Mouse (Mus musculus) intestine, embryonic 15.5 days (tissue): Measurements from ENCODE around the gene Ank. TPM values are rescaled to one million over a fixed set of nuclear protein-coding genes. Genes with fewer than 3 reads are reported as not detected.

Experiments
- ATAC-seq: fragments of 200-750 bp; cut with Nextera tagmentation; 2 replicates; pipeline ENCODE4 v1.8.0; 2017; ENCODE audit warnings: moderate TSS enrichment, moderate library complexity
- H3K27ac ChIP-seq: fragments of 300-500 bp; sonication (generic); 2 replicates; pipeline ENCODE4 v1.5.1; 2015; ENCODE audit warnings: mild to moderate bottlenecking, inconsistent platforms
- H3K27me3 ChIP-seq: fragments of 300-500 bp; sonication (generic); replicated peaks from 2 replicates; pipeline ENCODE4 v1.6.1; 2015; ENCODE audit warnings: inconsistent platforms
- H3K36me3 ChIP-seq: fragments of 300-500 bp; sonication (generic); 2 replicates; pipeline ENCODE4 v1.6.1; 2015; ENCODE audit warnings: inconsistent platforms
- H3K4me1 ChIP-seq: fragments of 300-500 bp; sonication (generic); replicated peaks from 2 replicates; pipeline ENCODE4 v1.6.1; 2015; ENCODE audit warnings: inconsistent platforms
- H3K4me2 ChIP-seq: fragments of 300-500 bp; sonication (generic); replicated peaks from 2 replicates; pipeline ENCODE4 v1.6.1; 2015; ENCODE audit warnings: mild to moderate bottlenecking, inconsistent platforms
- H3K4me3 ChIP-seq: fragments of 300-500 bp; sonication (generic); replicated peaks from 2 replicates; pipeline ENCODE4 v1.5.1; 2015; ENCODE audit warnings: inconsistent platforms
- H3K9ac ChIP-seq: fragments of 300-500 bp; sonication (generic); 2 replicates; pipeline ENCODE4 v1.6.1; 2015; ENCODE audit warnings: inconsistent platforms
- H3K9me3 ChIP-seq: fragments of 300-500 bp; sonication (generic); 2 replicates; pipeline ENCODE4 v1.6.1; 2016; ENCODE audit warnings: inconsistent platforms
- WGBS: fragments of 180-500 bp; shearing (Covaris S2); methylation state at CpG from one replicate; pipeline ENCODE4 v1.1.7; 2015; 5-methylcytosine and 5-hydroxymethylcytosine counted together
- polyA plus RNA-seq: library from polyadenylated mRNA; unstranded; fragments of >200 nt; fragmentation: Nextera tagmentation; extraction: Ambion mirVana; gene quantifications from 2 replicates; pipeline ENCODE4 v1.2.1, GENCODE M21; 2015

Gene Ank
- polyA plus RNA-seq, 1 experiment from 2014 or later = 15.9 TPM

GRCm38 (mm10) chr15:27490676-27491075, 24.2 kb downstream of the Ank start:
- Histone ChIP-seq H3K4me1 (peaks cover 44% of the 10 kb centered on the region), H3K36me3 (no peaks in the 10 kb centered on the region), H3K4me3 (no peak overlapping the region), H3K9me3 (no peaks in the 10 kb centered on the region), H3K27me3 (no peaks in the 10 kb centered on the region), H3K9ac (no peak overlapping the region), H3K4me2 (no peak overlapping the region), H3K27ac (no peak overlapping the region)
- WGBS = 75% methylated on average over 9 of the region's 9 CpGs
- ATAC-seq = no peak

DNA sequence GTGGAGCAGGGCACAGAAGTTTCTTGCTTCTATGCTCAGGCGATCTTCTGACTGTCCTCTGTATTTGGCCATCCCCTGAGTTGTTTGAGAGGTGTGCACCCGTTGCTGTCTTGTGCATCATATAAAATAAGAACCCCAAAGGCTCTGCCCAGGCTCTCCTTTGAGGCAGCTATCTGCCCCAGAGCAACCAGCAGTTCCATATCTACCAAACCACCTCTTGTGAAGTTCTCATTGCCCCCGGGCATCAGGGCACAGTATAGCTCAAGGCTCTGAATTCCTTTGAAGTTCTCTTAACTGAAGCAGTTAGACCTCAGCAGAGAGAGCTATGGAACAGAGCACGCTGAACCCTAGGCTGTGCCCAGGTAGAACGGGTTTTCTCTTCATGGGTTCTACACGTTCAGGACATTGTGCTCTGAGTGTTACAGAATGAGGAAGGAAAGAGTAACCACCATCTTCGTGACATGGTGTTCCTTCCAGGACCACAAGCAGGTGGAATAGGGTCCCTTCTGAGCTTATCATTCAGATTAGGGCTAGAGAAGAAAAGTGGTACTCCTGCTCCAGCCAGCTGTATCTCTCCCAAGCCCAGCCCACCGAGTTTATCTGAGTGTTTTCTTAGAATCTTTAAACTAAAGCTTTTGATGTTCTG, 25.1 kb downstream of the Ank start:
- Histone ChIP-seq H3K36me3 (no peaks in the 10 kb centered on the region), H3K9me3 (no peaks in the 10 kb centered on the region), H3K27me3 (no peaks in the 10 kb centered on the region), H3K9ac (no peak overlapping the region), H3K4me1 (peaks cover 35% of the 10 kb centered on the region), H3K4me2 (no peak overlapping the region), H3K4me3 (no peak overlapping the region), H3K27ac (no peak overlapping the region)
- no peak for ATAC-seq
- WGBS = 79% methylated on average over 8 of the region's 8 CpGs

- no peak for ATAC-seq
- Histone ChIP-seq H3K27me3 (no peaks in the 10 kb centered on the region), H3K9me3 (no peaks in the 10 kb centered on the region), H3K4me2 (no peak overlapping the region), H3K4me3 (no peak overlapping the region), H3K36me3 (no peaks in the 10 kb centered on the region), H3K9ac (no peak overlapping the region), H3K4me1 (peaks cover 32% of the 10 kb centered on the region), H3K27ac (no peak overlapping the region)
- 83% methylated on average over 10 of the region's 10 CpGs for WGBS
These were observed 25.7 kb downstream of the Ank start for GRCm38 (mm10) chr15:27492156-27492555.

- Histone ChIP-seq H3K4me2 (no peak overlapping the region), H3K27me3 (no peaks in the 10 kb centered on the region), H3K36me3 (no peaks in the 10 kb centered on the region), H3K4me3 (no peak overlapping the region), H3K27ac (no peak overlapping the region), H3K9me3 (no peaks in the 10 kb centered on the region), H3K9ac (no peak overlapping the region), H3K4me1 (peaks cover 32% of the 10 kb centered on the region)
- no peak for ATAC-seq
- 89% methylated on average over 1 of the region's 1 CpGs for WGBS
These were observed 26.3 kb downstream of the Ank start for GRCm38 (mm10) chr15:27492734-27493133.

DNA sequence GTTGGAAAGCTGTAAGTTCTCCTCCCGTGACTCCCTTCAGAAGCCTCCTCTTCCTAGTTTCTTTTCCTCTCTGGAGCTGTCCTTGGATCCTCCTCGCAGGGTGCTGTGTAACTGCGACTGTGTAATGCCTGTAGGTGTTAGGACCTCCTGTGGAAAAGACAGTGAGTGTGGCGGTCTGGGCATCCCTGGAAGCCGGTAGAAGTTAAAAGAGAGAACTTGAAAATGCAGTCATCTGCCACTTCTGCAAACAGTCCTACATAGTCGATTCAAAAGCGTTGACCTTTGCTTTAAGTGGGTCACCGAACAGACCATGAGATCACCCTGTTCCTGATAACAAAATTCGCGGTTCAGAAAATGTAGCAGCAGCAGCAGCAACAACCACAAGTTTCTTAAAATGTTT, 27.0 kb downstream of the Ank start:
- Histone ChIP-seq H3K27me3 (no peaks in the 10 kb centered on the region), H3K4me3 (no peak overlapping the region), H3K4me2 (no peak overlapping the region), H3K9ac (no peak overlapping the region), H3K27ac (no peak overlapping the region), H3K9me3 (no peaks in the 10 kb centered on the region), H3K36me3 (no peaks in the 10 kb centered on the region), H3K4me1 (peaks cover 28% of the 10 kb centered on the region; the same call in 1 of the 2 replicates)
- WGBS = 42% methylated on average over 10 of the region's 10 CpGs
- ATAC-seq = no peak

- 45% methylated on average over 5 of the region's 5 CpGs for WGBS
- Histone ChIP-seq H3K4me2 (no peak overlapping the region), H3K9me3 (no peaks in the 10 kb centered on the region), H3K27ac (no peak overlapping the region), H3K27me3 (no peaks in the 10 kb centered on the region), H3K4me1 (peaks cover 13% of the 10 kb centered on the region; the same call in 1 of the 2 replicates), H3K4me3 (no peak overlapping the region), H3K9ac (no peak overlapping the region), H3K36me3 (no peaks in the 10 kb centered on the region)
- no peak for ATAC-seq
These were observed 29.5 kb downstream of the Ank start for GRCm38 (mm10) chr15:27495981-27496401.

- Histone ChIP-seq H3K9ac (no peak overlapping the region), H3K4me3 (no peak overlapping the region), H3K27ac (no peak overlapping the region), H3K4me1 (peaks cover 8% of the 10 kb centered on the region; the same call in 1 of the 2 replicates), H3K36me3 (no peaks in the 10 kb centered on the region), H3K27me3 (no peaks in the 10 kb centered on the region), H3K9me3 (no peaks in the 10 kb centered on the region), H3K4me2 (no peak overlapping the region)
- peak; percentile 46 for ATAC-seq
- WGBS = 84% methylated on average over 11 of the region's 11 CpGs
These were observed 30.3 kb downstream of the Ank start for GRCm38 (mm10) chr15:27496596-27497299.

DNA sequence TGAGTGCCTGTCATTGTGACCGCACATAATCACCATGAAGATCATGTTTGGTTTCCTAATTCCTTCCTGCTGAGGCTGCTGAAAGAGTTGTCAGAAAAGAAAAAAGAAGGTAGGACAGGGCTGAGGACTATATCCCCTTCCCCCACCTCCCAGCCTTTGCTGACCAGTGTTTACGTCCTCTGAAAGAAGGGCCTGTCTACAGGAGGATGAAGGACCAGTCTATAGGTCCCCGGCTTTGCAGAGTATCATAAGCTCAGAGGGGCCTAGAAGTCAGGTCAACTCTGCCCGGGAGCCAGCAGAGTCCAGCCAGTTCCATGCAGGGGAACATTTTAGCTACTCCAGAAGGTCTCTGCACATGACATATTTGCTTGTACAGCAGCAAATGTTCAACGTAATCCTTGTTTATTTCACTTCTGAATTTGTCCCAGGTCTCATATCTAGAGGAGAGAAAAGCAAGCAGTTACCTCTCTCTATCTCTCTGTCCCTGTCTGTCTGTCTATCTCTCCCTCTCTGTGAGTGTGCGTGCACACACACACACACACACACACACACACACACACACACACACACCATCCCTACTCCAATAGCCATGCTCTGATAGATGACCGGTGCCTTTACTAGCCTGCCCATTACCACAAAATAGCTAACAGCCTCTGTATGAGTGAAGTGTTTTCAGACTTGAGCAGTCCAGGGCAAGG, 31.0 kb downstream of the Ank start:
- no peak overlapping the region for H3K9ac ChIP-seq
- H3K4me2 ChIP-seq = no peak overlapping the region
- H3K36me3 ChIP-seq = no peaks in the 10 kb centered on the region
- 0 out of 2 replicates have a peak, but pooled peaks cover 8% of the 10 kb centered on the region for H3K4me1 ChIP-seq
- WGBS = 73% methylated on average over 7 of the region's 7 CpGs
- ATAC-seq = no peak
- H3K27me3 ChIP-seq = no peaks in the 10 kb centered on the region
- no peak overlapping the region for H3K27ac ChIP-seq
- no peak overlapping the region for H3K4me3 ChIP-seq
- no peaks in the 10 kb centered on the region for H3K9me3 ChIP-seq

GRCm38 (mm10) chr15:27498078-27498477, 31.6 kb downstream of the Ank start:
- ATAC-seq = no peak
- H3K36me3 ChIP-seq = no peaks in the 10 kb centered on the region
- WGBS = 91% methylated on average over 5 of the region's 5 CpGs
- no peaks in the 10 kb centered on the region for H3K9me3 ChIP-seq
- H3K4me2 ChIP-seq = no peak overlapping the region
- no peaks in the 10 kb centered on the region for H3K27me3 ChIP-seq
- 0 out of 2 replicates have a peak, but pooled peaks cover 8% of the 10 kb centered on the region for H3K4me1 ChIP-seq
- no peak overlapping the region for H3K9ac ChIP-seq
- H3K27ac ChIP-seq = no peak overlapping the region
- no peak overlapping the region for H3K4me3 ChIP-seq

- Histone ChIP-seq H3K4me2 (no peak overlapping the region), H3K36me3 (no peaks in the 10 kb centered on the region), H3K4me3 (no peak overlapping the region), H3K27me3 (no peaks in the 10 kb centered on the region), H3K4me1 (peaks cover 22% of the 10 kb centered on the region), H3K27ac (no peak overlapping the region), H3K9ac (no peak overlapping the region), H3K9me3 (no peaks in the 10 kb centered on the region)
- no peak for ATAC-seq
- 89% methylated on average over 15 of the region's 15 CpGs for WGBS
These were observed 33.9 kb downstream of the Ank start for GRCm38 (mm10) chr15:27500390-27500789.

DNA sequence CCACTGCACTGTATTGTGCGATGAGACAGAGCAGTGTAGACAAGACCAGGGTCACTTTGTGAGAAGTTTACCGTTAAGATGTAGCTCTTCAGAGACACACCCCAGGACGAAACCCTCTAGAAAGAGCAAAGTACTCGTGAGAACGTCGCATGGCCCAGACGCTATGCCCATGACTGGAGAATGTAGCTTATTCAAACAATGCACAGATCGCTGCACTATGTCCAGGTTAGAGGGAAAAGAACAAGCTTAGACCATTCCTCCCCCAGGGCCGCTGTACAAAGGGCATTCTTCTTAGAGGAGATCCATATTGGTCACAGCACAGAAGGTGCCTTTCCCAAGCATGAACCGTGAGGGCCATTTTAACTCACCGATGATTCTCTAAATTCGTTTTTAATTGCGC, 35.9 kb downstream of the Ank start:
- no peak overlapping the region for H3K4me3 ChIP-seq
- H3K9ac ChIP-seq = no peak overlapping the region
- WGBS = 65% methylated on average over 13 of the region's 13 CpGs
- H3K9me3 ChIP-seq = no peaks in the 10 kb centered on the region
- peaks cover 28% of the 10 kb centered on the region for H3K4me1 ChIP-seq
- ATAC-seq = peak; percentile 8; the same call in 1 of the 2 replicates
- H3K27ac ChIP-seq = no peak overlapping the region
- no peak overlapping the region for H3K4me2 ChIP-seq
- H3K27me3 ChIP-seq = no peaks in the 10 kb centered on the region
- H3K36me3 ChIP-seq = no peaks in the 10 kb centered on the region

- no peaks in the 10 kb centered on the region for H3K36me3 ChIP-seq
- no peak for ATAC-seq
- H3K4me3 ChIP-seq = no peak overlapping the region
- H3K27ac ChIP-seq = no peak overlapping the region
- H3K9me3 ChIP-seq = no peaks in the 10 kb centered on the region
- no peak overlapping the region for H3K9ac ChIP-seq
- no peaks in the 10 kb centered on the region for H3K27me3 ChIP-seq
- H3K4me2 ChIP-seq = no peak overlapping the region
- H3K4me1 ChIP-seq = peaks cover 30% of the 10 kb centered on the region
- 57% methylated on average over 9 of the region's 9 CpGs for WGBS
These were observed 36.7 kb downstream of the Ank start for GRCm38 (mm10) chr15:27503221-27503620.
